Mouse (Mus musculus) ES-Bruce4 (cell line): ENCODE results near the gene Ubl7.

Experiments used
- CTCF ChIP-seq: IDR thresholded peaks from one replicate; pipeline ENCODE4 v1.8.1; 2011; ENCODE audit warnings: low read depth, low read length
- POLR2A ChIP-seq: IDR thresholded peaks from one replicate; pipeline ENCODE4 v1.8.1; 2011; ENCODE audit warnings: low read length; ENCODE audit not compliant: insufficient read depth

DNA sequence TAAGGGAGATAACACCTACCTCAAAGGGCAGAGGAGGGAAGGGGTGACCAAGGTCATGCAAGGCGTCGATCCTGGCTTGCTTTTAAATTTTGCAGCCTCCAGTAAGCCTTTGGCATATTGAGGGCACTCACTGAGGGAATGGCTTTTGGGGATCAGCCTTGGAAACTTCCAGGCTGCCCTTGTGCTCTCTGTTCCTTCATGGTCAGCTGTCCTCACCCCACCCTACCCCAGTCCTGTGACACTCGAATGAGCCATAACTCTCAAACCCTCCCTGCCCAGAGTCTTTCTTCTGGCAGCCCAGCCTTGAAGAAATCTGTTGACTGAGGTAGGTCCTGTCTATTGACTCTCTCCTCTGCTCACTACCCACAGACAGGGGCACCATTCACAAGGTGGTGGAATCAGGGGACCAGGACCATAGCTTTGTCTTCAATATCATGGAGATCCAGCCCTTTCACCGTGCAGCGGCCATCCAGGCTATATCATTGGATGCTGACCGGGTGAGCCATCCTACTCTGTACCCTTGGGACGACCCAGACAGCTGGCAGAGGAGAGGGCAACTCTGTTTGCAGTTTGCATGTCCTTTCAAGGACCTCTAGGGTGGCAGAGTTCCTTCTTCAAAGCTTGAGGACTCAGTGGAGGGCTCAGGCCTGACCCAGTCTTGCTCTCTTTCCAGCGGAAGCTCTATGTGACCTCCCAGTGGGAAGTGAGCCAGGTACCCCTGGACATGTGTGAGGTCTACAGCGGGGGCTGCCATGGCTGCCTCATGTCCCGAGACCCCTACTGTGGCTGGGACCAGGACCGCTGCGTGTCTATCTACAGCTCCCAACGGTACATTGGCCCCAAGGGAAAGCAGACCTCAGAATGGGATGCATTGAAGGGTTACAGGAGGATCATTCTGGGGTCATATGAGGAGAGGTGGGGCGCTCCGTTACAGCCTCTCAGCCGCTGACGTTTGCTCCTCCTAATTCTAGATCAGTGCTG, 49.4 kb downstream of the Ubl7 start:
- TF ChIP-seq POLR2A = no peak
- TF ChIP-seq CTCF = no peak
